Mouse (Mus musculus): ENCODE data around the gene Clip2. TPM values are rescaled to one million over a fixed set of nuclear protein-coding genes. Genes with fewer than 3 reads are reported as not detected.
A peak's percentile ranks its signal among the peaks of the same experiment; 100 is the strongest.

Gene Clip2
- polyA plus RNA-seq, 1 experiment: 59.1 TPM

DNA sequence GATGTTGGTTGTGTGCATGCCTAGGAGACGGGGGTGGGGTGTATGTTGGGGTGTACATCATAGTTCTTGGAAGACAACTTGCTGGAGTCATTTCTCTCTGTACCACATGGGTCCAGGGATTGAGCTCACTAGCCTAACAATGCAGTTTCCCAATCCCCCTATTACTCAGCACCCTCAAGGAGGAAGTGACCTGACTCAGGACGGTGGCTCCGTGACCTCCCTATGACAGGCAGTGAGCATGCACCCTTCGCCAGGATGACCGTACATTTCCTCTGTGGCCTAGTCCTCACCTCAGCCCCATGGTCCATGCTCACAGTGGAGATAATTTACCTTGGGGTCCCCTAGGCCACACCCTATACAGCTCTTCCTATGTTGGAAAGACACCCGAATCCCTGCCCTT is 19.8 kb downstream of the Clip2 start:
- no peak for TF ChIP-seq POLR2A (IDR thresholded peaks at IDR 0.05; ENCODE audit: borderline replicate concordance, insufficient read depth, low read length)
- TF ChIP-seq CTCF (IDR thresholded peaks at IDR 0.05; ENCODE audit: borderline replicate concordance, insufficient read depth, low read depth, low read length): no peak
- DNase-seq: no peak
- Histone ChIP-seq H3K4me1 (ENCODE audit: control insufficient read depth, insufficient read depth, low read length) (peaks cover 19% of the 10 kb centered on the region), H3K4me3 (replicated peaks; ENCODE audit: insufficient read depth, low read depth, low read length) (no peak overlapping the region), H3K27me3 (ENCODE audit: control insufficient read depth, insufficient read depth, low read length) (no peaks in the 10 kb centered on the region), H3K27ac (ENCODE audit: insufficient read depth, low read length) (no peak overlapping the region)
- WGBS: 98% methylated on average over 6 of the region's 6 CpGs

GRCm38 (mm10) chr5:134531585-134531984 is 20.6 kb downstream of the Clip2 start:
- TF ChIP-seq CTCF (IDR thresholded peaks at IDR 0.05; ENCODE audit: borderline replicate concordance, insufficient read depth, low read depth, low read length): no peak
- no peak overlapping the region for H3K4me3 ChIP-seq (replicated peaks; ENCODE audit: insufficient read depth, low read depth, low read length)
- H3K4me1 ChIP-seq (ENCODE audit: control insufficient read depth, insufficient read depth, low read length): peaks cover 19% of the 10 kb centered on the region
- DNase-seq: peak in 1 of 2 experiments; percentile 51
- no peak overlapping the region for H3K27ac ChIP-seq (ENCODE audit: insufficient read depth, low read length)
- no peaks in the 10 kb centered on the region for H3K27me3 ChIP-seq (ENCODE audit: control insufficient read depth, insufficient read depth, low read length)
- WGBS: 42% methylated on average over 9 of the region's 9 CpGs

- H3K27ac ChIP-seq (ENCODE audit: insufficient read depth, low read length): no peak overlapping the region
- H3K4me3 ChIP-seq (replicated peaks; ENCODE audit: insufficient read depth, low read depth, low read length): no peak overlapping the region
- TF ChIP-seq CTCF (IDR thresholded peaks at IDR 0.05; ENCODE audit: borderline replicate concordance, insufficient read depth, low read depth, low read length): no peak
- no peak for TF ChIP-seq POLR2A (IDR thresholded peaks at IDR 0.05; ENCODE audit: borderline replicate concordance, insufficient read depth, low read length)
- 6% methylated on average over 7 of the region's 7 CpGs for WGBS
- H3K4me1 ChIP-seq (ENCODE audit: control insufficient read depth, insufficient read depth, low read length): peaks cover 23% of the 10 kb centered on the region
- no peaks in the 10 kb centered on the region for H3K27me3 ChIP-seq (ENCODE audit: control insufficient read depth, insufficient read depth, low read length)
- DNase-seq: peak; percentile 96 to 97
Observed at GRCm38 (mm10) chr5:134530830-134531229, 21.4 kb downstream of the Clip2 start.

GRCm38 (mm10) chr5:134528488-134528887 is 23.7 kb downstream of the Clip2 start:
- 52% methylated on average over 9 of the region's 9 CpGs for WGBS
- no peak overlapping the region for H3K27ac ChIP-seq (ENCODE audit: insufficient read depth, low read length)
- H3K4me1 ChIP-seq (ENCODE audit: control insufficient read depth, insufficient read depth, low read length): peaks cover 25% of the 10 kb centered on the region
- DNase-seq: no peak
- TF ChIP-seq POLR2A (IDR thresholded peaks at IDR 0.05; ENCODE audit: borderline replicate concordance, insufficient read depth, low read length) (no peak), CTCF (IDR thresholded peaks at IDR 0.05; ENCODE audit: borderline replicate concordance, insufficient read depth, low read depth, low read length) (no peak)
- H3K4me3 ChIP-seq (replicated peaks; ENCODE audit: insufficient read depth, low read depth, low read length): no peak overlapping the region
- no peaks in the 10 kb centered on the region for H3K27me3 ChIP-seq (ENCODE audit: control insufficient read depth, insufficient read depth, low read length)

DNA sequence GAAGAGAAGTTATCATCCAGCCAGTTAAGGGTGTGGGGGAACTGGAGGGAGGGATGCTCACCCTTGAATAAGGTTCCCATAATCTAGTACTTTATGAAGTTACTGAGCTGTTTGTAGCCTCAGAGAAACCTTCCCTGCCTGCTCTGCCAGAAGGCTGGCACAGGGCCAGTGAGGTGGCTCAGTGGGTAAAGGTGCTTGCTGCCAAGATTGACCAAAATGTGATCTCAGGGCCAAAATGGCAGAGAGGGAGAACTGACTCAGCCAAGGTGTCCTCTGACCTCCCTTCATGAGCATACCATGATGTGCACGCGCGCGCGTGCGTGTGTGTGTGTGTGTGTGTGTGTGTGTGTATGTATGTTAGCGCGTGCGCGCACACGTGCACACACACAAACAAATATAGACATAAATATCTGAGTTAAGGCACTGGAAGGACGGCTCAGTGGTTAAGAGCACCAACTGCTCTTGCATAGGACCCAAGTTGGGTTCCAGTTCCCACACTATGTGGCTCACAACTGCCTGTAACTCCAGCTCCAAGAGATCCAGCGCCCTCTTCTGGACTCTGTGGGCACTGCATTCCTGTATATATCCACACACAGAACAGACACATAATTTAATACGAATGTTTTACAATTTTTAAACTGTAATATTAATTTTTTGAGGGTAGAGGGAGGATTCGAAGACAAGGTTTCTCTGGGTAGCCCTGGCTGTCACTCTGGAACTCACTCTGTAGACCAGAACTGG is 26.1 kb downstream of the Clip2 start:
- H3K27me3 ChIP-seq (ENCODE audit: control insufficient read depth, insufficient read depth, low read length): no peaks in the 10 kb centered on the region
- 66% methylated on average over 15 of the region's 15 CpGs for WGBS
- H3K27ac ChIP-seq (ENCODE audit: insufficient read depth, low read length): no peak overlapping the region
- peaks cover 19% of the 10 kb centered on the region for H3K4me1 ChIP-seq (ENCODE audit: control insufficient read depth, insufficient read depth, low read length)
- DNase-seq: peak; percentile 67 to 80
- TF ChIP-seq POLR2A (IDR thresholded peaks at IDR 0.05; ENCODE audit: borderline replicate concordance, insufficient read depth, low read length) (no peak), CTCF (IDR thresholded peaks at IDR 0.05; ENCODE audit: borderline replicate concordance, insufficient read depth, low read depth, low read length) (peak; percentile 15; the same call in 1 of the 2 replicates)
- H3K4me3 ChIP-seq (replicated peaks; ENCODE audit: insufficient read depth, low read depth, low read length): no peak overlapping the region

DNA sequence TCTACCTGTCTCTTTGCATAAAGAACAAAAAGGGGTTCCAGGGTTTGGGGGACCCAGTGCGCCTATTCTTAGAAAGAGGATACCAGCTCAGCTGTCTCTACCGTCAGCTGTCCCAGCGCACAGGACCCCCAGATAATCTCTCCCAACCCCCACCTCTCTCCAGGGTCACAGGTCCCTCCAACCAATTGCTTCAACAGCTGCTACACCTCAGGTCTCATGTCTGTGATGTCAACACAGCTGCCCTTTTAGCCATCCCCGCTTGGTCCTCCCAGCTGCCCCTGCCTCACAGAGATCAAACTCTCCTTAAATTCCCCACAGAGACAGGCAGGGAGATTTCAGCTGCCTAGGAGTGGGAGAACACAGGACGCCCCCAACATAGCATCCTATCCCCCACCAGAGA is 28.5 kb downstream of the Clip2 start:
- 96% methylated on average over 5 of the region's 5 CpGs for WGBS
- H3K4me3 ChIP-seq (replicated peaks; ENCODE audit: insufficient read depth, low read depth, low read length): no peak overlapping the region
- H3K27ac ChIP-seq (ENCODE audit: insufficient read depth, low read length): no peak overlapping the region
- no peaks in the 10 kb centered on the region for H3K27me3 ChIP-seq (ENCODE audit: control insufficient read depth, insufficient read depth, low read length)
- H3K4me1 ChIP-seq (ENCODE audit: control insufficient read depth, insufficient read depth, low read length): peaks cover 6% of the 10 kb centered on the region
- no peak for DNase-seq
- no peak for TF ChIP-seq POLR2A (IDR thresholded peaks at IDR 0.05; ENCODE audit: borderline replicate concordance, insufficient read depth, low read length)
- no peak for TF ChIP-seq CTCF (IDR thresholded peaks at IDR 0.05; ENCODE audit: borderline replicate concordance, insufficient read depth, low read depth, low read length)

DNA sequence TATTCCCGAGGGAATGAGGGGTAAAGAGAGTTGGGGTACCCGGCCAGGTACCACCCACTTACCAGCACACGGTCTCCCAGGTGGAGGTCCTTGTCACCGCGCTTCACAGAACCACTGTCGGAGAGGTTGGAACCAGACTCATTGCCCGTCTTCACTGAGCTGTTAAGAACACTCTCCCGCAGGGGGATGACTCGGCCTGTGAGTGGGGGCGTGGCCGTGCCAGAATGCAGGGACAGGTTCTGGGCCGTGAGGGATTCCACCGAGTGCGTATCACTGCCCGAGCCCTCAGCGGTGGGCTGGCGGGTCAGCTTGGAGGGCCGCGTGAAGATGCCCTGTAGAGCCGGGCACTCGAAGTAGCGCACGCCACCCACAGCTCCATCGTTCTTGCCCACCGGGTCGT is 29.7 kb downstream of the Clip2 start:
- peaks cover 6% of the 10 kb centered on the region for H3K4me1 ChIP-seq (ENCODE audit: control insufficient read depth, insufficient read depth, low read length)
- no peak overlapping the region for H3K4me3 ChIP-seq (replicated peaks; ENCODE audit: insufficient read depth, low read depth, low read length)
- no peak overlapping the region for H3K27ac ChIP-seq (ENCODE audit: insufficient read depth, low read length)
- H3K27me3 ChIP-seq (ENCODE audit: control insufficient read depth, insufficient read depth, low read length): no peaks in the 10 kb centered on the region
- DNase-seq: no peak
- TF ChIP-seq CTCF (IDR thresholded peaks at IDR 0.05; ENCODE audit: borderline replicate concordance, insufficient read depth, low read depth, low read length): no peak
- no peak for TF ChIP-seq POLR2A (IDR thresholded peaks at IDR 0.05; ENCODE audit: borderline replicate concordance, insufficient read depth, low read length)
- WGBS: 86% methylated on average over 26 of the region's 26 CpGs

DNA sequence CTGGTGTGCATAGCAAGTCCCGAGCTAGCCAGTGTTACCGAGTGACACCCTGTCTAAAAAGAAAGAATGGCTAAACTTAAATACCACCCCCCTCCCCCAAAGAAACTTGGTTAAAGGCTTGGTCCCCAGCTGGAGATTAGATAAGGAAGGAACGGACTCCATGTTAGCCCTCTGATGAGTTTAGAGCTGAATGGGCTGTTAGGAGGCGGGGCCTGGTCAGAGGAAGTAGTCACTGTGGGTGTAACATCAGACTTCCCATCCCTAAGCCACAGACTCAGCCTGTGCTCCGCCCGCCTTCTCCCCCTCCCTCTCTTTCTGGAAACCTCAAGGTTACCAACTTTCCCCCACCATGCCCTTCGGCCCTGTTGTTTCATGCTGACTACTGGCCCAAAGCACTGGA is 30.4 kb downstream of the Clip2 start:
- TF ChIP-seq CTCF (IDR thresholded peaks at IDR 0.05; ENCODE audit: borderline replicate concordance, insufficient read depth, low read depth, low read length): no peak
- TF ChIP-seq POLR2A (IDR thresholded peaks at IDR 0.05; ENCODE audit: borderline replicate concordance, insufficient read depth, low read length): no peak
- peaks cover 6% of the 10 kb centered on the region for H3K4me1 ChIP-seq (ENCODE audit: control insufficient read depth, insufficient read depth, low read length)
- no peak for DNase-seq
- H3K27me3 ChIP-seq (ENCODE audit: control insufficient read depth, insufficient read depth, low read length): no peaks in the 10 kb centered on the region
- H3K27ac ChIP-seq (ENCODE audit: insufficient read depth, low read length): no peak overlapping the region
- no peak overlapping the region for H3K4me3 ChIP-seq (replicated peaks; ENCODE audit: insufficient read depth, low read depth, low read length)
- WGBS: 79% methylated on average over 7 of the region's 7 CpGs
